Mouse (Mus musculus) heart, postnatal 25 days (tissue): Measurements from ENCODE around the gene Dnm1. TPM values are rescaled to one million over a fixed set of nuclear protein-coding genes. Genes with fewer than 3 reads are reported as not detected.

ENCODE experiments used
- DNase-seq: peaks from one replicate; pipeline ENCODE4 v3.0.0; 2022; ENCODE audit warnings: low spot score
- intact Hi-C: fragments of 180-260 bp; cut with DNase I; formaldehyde crosslinking; loops from one replicate; pipeline ENCODE4 v1.15.1; 2025
- total RNA-seq, 2 experiments: library from RNA; stranded (reverse); gene quantifications; 2 replicates each; pipeline ENCODE4 v1.2.3; 2021

Dnm1 gene
- total RNA-seq, 2 experiments from 2014 or later = 5.0 to 5.2 TPM

DNA sequence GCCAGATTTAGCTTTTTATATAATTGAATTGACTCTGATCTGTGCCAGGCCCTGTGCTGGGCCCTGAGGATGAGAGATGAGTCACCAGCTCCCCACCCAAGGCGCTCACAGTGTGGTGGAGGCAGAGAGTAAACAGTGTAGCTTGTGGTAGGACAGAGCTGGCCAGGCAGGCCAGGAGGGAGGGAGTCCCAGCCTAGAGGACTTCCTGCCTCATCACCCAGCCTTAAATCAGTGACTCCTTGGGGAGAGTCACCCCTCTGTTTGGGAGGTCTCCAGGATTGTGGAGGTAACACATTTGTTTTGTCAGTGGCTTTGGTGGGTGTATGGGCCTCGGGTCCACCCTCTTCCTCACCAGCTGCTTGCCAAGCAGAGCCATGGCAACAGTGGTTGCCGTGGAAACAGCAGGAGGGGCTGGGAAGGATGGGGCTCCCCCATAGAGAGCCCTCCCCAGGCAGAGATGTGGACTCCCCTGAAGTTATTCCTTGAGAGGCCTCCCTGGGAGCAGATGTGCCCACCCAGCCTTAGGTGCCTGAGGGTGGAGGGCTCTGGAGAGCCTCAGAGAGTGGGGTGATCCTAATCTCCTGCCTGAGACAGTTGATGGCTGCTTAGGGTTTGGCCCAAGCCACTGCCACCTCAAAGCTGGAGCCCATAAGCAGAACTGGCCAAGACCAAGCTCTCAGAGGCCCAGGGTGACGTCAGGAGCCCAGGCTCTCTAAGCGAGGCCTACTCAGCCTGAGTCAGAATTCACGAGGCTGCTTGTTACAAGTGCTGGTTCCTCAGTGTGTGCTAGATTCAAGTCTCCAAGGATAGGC lies 10.4 kb downstream of the Dnm1 start:
- DNase-seq = peak; percentile 70
- intact Hi-C loops = no loop called here

DNA sequence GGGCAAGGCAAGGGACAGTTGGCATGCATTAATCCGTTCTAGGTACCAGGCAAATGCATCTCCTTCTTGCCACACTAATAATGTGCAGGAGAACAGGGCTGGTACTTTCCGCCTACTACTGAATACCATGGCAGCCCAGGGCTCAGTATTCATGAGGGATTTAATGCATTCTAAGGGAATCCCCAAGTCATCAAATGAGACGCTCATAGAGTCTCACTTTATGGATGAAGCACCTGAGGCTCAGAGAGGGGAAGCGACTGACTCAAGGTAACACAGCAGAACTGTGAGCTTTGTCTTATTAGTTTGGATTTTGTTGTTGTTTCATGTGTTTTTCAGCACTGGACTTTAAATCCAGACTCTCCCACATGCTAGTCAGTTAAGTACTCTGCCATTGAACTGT lies 11.1 kb downstream of the Dnm1 start:
- intact Hi-C loops = no loop called here
- no peak for DNase-seq

DNA sequence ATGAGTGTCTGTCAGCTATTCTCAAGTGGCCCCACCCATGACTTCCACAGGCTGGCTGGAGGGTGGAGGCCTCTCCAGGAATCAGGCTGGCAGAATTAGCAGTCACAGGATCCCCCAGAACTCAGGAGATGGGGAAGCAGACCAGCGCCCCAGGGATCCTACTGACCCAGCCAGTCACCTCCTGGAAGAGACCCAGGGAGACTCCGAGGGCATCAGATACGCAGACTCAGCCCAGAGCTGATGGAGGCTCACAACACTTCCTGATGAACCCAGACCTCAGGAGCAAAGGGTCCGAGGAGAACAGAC lies 11.6 kb downstream of the Dnm1 start:
- intact Hi-C loops = no loop called here

DNA sequence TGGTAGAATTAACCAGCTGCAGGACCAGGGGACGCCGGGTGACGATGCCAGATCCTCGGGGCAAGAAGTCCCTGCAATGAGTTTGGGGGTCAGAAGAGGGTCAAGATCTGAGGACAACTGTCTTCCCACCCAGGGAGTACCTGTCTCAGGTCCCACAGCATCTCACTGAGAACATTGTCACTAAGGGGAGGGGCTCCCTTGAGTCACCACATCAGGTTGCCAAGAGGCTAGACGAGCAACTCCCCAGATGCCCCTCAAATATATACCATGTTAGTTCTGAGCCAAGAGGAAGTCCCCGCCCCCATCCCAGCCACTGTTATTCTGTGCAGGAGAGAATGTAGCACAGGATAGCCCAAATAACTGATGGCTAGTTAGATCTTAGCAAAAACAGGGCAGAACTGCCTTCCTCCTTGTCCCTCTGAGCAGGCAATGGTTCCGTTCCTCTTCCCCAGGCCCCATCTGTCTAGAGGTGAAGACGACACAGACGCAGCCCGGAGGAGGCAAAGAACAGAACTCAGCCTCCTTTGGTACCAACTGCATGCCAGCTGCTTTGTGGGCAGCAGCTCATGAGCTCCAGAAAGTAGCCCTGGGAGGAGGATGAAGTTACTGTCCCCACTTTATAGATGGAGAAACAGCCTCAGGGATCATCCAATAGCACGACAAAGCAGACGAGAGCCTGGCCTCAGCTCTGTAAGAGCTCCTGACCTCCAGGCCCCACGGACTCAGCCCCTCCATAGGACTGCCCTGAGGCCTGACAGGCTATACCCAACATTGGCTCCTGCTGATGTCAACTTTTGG lies 12.1 kb downstream of the Dnm1 start:
- intact Hi-C loops = no loop called here
- DNase-seq = no peak

More for the DNA sequence above, 11.6 kb downstream of the Dnm1 start:
- DNase-seq = no peak

DNA sequence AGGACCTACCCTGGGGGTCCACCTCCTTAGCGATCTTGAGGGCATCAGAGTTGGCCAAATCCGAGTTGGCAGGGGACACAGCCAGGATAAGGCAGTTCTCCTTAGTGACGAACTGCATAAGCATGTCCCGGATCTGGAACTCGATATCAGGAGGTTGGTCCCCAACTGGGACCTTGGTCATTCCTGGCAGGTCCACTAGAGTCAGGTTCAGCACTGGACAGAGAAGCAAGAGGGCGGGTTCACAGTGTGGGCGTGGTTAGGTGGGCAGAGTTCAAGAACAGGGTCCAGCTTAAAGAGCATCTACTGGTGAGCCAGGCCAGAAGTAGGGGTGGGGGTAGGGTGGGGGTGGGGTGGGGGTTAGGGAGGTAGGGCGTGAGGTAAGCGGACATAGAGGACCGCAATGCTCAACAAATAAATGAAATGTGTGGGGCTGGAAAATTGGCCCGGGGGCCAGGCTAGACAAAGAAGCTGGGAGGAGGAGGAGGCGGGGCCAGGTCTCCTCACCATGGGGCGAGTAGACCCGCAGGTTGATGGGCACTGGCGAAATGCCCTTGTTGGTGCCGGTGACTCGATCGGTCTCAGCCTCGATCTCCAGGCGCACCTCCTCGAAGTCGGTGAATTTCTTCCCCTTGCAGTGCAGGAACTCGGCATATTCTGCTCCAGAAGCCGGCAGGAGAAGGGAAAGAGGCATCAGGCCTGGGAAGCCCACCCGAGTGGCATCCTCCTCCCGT lies 13.1 kb downstream of the Dnm1 start:
- intact Hi-C loops = no loop called here

DNA sequence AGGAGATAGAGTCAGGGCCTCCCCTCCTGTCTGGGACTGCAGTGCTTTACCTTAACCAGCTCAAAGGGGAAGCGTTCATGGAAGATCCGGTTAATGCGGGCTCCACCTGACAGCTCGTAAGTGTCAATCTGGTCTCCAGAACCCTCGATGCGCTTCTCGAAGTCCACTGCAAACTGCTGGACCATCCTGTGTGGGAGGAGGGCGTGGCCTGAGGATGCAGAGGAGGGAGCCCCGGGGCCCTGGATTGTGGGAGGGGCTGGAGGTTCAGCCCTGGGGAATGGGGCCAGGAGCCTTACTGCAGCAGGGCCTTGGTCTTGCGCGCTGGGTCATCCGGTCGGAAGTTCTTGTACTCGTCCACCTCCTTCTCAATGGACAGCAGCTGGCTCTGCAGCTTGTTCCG lies 17.2 kb downstream of the Dnm1 start:
- intact Hi-C loops = no loop called here
- DNase-seq = no peak

More for the DNA sequence above, 13.1 kb downstream of the Dnm1 start:
- no peak for DNase-seq

DNA sequence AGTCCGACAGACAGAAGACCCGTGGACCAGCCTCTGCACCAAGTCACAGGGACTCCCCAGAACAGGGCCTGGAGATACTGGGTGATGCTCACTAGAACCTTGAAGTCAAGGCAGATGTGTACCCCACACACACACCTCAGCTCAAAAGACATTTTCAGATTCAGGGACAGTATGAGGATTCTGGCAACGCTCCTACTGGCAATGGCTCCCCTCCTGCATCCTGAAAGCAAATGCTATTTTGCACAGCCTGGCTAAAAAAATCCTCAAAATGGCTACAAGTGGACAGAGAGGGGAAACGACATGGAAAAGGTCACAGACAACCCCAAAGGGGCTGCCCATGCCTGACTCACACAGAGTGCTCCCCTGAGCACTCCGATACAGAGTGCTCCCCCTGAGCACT lies 21.0 kb downstream of the Dnm1 start:
- intact Hi-C loops = no loop called here
- no peak for DNase-seq

DNA sequence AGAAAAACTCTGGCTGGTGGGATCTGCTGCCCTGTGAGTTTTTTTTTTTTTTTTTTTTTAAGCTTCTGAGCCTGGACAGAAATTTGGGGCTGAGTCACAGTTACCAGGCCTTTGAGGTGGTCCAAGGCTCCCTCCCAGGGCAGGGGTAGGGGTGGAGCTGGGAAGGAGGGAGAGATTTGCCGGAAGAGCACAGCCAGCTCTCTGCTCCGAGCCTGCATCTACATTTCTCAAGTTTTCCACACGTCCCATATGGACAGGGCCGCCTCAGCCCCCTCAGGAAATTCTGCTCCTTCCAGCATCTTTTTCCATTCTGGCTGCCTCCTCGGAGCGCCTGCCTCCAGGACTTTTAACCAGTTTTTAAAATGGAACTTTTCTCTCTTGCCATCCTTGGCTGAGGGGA lies 23.6 kb downstream of the Dnm1 start:
- intact Hi-C loops = no loop called here
- DNase-seq = no peak

DNA sequence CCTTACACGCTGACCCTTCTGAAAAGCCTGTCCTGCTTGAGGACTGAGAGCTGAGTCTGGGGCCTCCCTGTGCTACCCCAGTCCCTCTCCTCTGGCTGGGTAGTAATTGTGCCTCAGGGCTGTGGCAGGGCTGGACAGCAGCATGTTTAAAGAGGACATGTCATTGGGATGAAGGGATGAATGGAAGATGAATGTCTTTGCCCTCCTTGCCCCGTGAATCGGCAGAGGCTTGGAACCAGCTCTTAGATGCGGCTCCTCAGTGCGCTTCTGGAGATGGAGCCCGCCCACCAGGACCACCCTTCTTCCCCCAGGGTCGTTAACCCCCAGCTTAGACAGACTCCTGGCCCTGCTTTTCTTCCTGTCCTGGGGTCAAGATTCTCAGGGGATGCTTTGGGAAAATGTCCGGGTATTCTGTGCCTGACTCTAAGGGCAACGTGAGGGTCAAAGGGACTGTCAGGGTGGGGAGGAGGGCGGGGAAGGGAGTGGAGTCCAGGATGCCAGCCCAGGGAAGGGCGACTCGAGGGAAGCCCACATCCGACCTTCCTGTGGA lies 24.2 kb downstream of the Dnm1 start:
- intact Hi-C loops = no loop called here
- DNase-seq = no peak

DNA sequence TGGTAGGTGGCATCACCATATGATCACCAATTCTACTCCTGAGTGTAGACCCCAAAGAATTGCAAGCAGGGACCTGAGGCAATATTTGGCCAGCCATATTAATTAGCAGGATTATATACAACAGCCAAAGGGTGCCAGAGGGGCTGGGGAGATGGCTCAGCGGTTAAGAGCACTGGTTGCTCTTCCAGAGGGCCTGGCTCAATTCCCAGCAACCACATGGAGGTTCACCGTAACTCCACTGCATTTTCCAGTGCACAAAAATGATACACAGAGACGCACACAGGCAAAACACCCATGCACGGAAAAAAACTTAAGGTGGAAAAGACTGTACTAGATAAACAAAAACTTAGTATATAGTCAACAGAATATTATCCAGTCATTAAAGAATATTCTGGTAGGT lies 25.9 kb downstream of the Dnm1 start:
- intact Hi-C loops = no loop called here
- DNase-seq = no peak

DNA sequence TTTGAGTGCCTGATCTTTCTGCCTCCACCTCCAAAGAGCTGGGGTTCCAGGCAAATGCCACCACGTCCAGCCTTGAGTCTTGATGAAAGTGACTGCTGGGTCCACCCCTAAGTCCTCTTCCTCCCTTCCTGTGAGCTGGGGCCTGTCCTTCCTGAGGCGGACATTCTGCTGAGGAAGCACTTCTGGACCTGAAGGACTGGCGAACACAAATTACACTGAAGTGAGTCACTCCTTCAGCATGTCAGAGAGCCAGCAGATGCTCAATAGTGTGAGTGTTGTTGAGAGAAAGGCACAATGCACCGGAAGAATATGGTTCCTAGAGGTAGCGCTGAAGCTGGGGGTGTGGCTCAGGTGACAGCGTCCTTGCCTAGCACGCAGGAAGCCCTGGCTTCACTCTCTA lies 27.8 kb downstream of the Dnm1 start:
- DNase-seq = no peak

DNA sequence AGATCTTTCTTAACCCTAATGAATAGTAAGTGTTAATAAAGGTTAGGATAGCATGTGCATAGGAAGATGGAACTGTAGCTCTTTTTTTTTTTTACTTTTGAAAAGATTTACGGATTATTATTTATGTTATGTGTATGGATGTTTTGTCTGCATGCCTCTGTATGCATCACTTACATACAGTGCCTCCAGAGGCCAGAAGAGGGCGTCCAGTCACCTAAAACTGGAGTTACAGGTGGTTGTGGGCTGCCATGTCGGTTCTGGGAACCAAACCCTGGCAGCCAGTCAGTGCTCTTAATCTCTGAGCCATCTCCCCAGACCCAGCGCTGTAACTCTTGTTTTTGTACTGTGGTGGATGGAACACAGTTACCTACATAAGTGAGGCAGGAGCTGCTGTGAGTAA lies 28.8 kb downstream of the Dnm1 start:
- no peak for DNase-seq
- intact Hi-C loops = no loop called here

More for the DNA sequence above, 27.8 kb downstream of the Dnm1 start:
- intact Hi-C loops = no loop called here

DNA sequence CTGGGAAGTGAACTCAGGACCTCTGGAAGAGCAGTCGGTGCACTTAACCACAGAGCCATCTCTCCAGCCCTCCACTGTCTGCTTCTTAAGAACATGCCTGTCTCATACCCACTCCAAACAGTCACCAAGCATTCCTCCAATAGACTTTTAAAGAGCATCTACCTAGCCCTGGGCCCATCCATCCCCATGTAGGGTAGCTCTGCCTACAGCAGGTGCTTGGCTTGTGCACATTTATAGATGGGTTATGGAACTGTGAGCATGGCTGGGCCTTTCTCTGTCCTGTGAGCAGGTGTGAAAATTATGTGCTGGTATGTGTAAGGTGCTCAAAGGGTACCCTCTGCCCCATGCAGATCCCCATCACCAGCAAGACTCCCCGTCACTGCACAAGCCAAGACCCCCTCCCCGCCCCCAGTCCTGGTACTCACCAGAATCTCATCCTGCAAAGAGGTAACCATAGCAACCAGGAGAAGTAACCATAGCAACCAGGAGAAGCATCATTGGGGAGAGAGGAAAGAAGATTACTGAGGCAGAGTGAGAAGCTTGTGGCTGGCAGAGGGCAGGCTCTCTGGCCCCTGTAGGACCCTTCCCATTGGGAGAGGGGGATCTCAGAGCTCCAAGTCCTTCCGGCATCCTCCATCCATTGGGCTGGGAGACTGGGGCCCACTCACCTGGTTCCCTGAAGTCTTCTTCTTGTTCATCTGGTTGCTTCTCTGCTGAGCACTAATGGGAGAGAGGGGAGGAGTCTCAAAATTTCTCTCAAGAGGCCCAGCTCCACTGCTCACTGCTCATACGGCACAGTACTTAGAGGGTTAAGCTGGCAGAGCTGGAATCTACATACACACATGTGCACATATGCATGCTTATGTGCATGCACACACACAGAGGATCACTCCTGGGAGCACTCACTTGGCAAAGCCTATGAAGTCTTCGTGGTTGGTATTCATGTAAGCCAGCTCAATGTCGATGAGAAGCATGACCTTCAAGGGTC lies 30.1 kb downstream of the Dnm1 start:
- intact Hi-C loops = no loop called here
- no peak for DNase-seq

DNA sequence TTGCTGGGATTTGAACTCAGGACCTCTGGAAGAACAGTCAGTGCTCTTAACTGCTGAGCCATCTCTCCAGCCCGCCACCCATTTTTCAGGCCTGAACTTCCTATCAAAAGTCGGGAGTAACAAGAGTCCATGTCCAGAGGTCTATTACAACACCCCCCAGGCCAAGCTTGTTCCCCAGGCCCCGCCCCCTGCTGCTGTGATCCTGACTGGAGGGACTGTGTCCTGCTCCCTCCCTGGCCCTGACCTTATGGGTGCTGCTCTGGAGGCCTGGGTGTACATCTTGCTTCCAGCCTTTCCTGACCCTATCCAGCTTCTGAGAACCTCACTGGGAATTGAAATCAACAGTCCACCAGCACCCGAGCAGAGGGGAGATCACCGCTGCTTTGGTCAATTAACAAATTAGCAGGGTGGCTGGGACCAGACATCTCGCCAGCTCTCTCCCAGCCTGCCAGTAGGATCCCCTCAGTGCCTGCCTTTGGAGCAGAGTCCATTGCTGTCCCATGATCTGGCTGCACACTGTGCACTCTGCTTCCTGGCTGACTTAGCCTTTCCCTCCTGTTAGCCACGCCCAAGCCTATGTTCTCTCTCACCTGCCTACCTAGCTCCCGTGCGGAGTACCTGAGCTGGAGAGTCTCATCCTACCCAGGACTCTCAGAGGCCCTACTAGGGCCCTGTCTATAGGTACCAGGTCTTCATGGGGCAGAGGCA lies 31.4 kb downstream of the Dnm1 start:
- intact Hi-C loops = no loop called here
- no peak for DNase-seq

DNA sequence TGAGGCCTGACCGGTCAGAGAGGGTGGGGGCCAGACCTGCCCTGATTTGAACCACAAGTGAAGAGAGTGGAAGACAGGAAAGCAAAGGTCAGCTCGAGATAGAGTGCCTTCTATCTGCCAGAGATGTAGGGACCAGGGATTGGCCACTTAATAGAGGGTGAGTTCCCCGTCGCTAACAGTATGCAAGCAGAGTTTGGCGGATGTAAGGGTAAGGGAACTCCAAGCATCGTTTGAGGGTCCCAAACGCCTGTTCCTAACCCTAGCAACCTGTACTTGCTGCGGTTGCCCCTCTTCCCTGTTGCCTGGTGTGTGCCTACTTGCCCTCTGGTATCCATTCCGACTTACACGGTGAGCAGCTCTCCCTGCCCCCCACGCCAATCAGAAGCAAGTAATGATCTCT lies 32.4 kb downstream of the Dnm1 start:
- no peak for DNase-seq
- intact Hi-C loops = no loop called here

DNA sequence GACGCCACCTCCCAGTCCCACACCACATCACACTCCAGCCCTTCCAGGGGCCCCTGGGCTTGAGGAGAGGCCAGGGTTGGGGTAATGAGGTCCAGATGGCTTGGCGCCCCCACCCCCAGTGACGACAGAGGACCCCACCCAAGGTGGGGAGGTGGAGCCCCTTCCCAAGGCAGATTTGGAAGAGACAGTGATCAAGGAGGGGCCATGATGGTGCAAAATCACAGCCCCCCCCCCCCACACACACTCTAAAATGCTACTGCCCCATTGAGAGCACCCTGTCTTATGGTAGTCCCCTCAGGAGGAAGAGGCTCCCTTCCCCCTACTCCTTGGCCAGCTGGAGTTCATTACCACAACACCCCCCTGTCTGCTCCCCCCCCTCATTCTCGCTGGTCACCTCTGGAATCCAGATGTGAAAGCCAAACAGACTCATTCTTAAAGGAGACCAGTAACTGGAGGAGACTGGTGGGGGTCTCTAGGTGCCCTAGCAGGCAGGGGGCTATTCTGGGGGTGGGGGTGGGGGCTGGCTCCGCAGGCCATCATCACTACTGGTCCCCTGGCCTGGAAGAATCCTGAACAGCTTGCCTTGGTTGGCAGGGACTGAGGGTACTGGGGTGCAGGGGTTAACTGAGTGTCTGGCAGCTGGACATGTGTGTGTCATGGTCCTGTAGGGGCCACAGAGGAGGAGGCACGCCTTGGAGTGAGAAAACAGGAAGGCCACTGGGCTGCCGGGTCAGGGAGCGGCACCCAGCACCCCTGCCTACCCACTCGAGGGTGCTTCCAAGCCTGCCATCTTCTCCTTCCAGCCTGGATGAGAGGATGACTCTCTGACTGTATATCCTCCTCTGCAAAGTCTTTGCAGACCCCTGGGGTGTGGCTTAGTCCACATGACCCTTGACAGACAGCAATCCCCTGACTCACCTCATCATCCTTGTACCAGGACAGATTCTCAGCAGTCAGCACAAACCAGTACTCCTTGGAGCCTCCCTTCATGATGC lies 33.3 kb downstream of the Dnm1 start:
- DNase-seq = peak; percentile 52
- intact Hi-C loops = no loop called here

DNA sequence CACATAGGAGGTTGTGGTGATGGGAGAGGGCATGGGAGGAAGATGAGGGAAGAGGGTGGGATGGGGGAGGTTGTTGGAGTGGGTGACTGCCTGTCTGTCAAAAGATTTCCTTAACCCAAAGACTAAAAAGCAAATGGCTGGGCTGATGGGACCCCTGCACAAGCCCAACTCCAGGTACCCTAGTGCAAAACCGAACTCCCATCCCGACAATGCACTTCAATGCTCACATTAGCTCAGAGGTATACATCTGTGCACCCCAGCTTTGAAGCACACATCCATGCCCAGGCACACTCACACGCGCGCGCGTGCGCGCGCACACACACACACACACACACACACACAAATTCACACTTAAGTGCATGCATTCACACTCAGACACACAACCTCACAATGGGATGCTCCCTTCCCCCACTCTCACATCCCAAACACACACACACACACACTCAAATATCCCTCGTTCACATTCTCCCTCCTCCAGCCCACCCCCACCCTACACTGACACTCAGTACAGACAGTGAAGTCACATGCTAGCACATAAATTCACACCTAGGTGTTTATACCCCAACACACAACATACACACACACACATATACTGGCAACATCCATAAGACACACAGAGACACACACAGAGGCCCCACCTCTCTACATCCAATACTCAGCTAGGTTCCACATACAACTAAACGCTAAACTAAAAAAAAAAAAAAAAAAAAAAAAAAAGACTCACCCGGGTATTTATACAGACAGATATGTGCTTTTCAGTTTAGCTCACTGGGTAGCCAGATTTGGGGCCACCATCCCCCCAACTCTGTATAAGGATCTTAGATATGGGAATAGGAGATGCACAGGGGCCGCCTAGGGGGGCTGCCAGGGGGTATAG lies 34.2 kb downstream of the Dnm1 start:
- intact Hi-C loops = no loop called here
- DNase-seq = no peak
